Mouse (Mus musculus) stomach, postnatal 0 days (tissue): Measurements from ENCODE around the gene Dppa5a.
"Not testable (repeated sequence)": the region's sequence is repeated elsewhere in the genome, so short reads cannot be mapped to it uniquely, and the experiment has no call there.

Experiments
- CTCF ChIP-seq: IDR thresholded peaks from 2 replicates; pipeline ENCODE4 v1.5.1; 2016; ENCODE audit warnings: antibody characterized with exemption, low read depth, mild to moderate bottlenecking, moderate library complexity
- EP300 ChIP-seq: optimal IDR thresholded peaks from 2 replicates; pipeline ENCODE3; 2016; ENCODE audit warnings: antibody characterized with exemption

GRCm38 (mm10) chr9:78345235-78345634 lies 22.7 kb downstream of the Dppa5a start:
- not testable (repeated sequence) for TF ChIP-seq EP300, CTCF
